Mouse (Mus musculus): ENCODE measurements around the gene Pxdn.

GRCm38 (mm10) chr12:30058044-30058443 lies 120.6 kb downstream of the Pxdn start:
- TF ChIP-seq POLR2A (IDR thresholded peaks at IDR 0.05; ENCODE audit: borderline replicate concordance, low read depth, low read length) (no peak), CTCF (IDR thresholded peaks at IDR 0.05; ENCODE audit: low read depth, low read length) (no peak)
